Mouse (Mus musculus) neural tube, embryonic 12.5 days (tissue): ENCODE results near the gene Tubg2. TPM values are rescaled to one million over a fixed set of nuclear protein-coding genes. Genes with fewer than 3 reads are reported as not detected.
"Not testable (repeated sequence)": the region's sequence is repeated elsewhere in the genome, so short reads cannot be mapped to it uniquely, and the experiment has no call there.

Experiments used
- ATAC-seq: fragments of 200-750 bp; cut with Nextera tagmentation; 2 replicates; pipeline ENCODE4 v1.8.0; 2017; ENCODE audit warnings: low read depth, mild to moderate bottlenecking, moderate TSS enrichment, moderate library complexity; ENCODE audit not compliant: low FRiP score
- H3K27ac ChIP-seq: fragments of 300-500 bp; sonication (generic); 2 replicates; pipeline ENCODE4 v1.5.1; 2016
- H3K27me3 ChIP-seq: fragments of 300-500 bp; sonication (generic); replicated peaks from 2 replicates; pipeline ENCODE4 v1.6.1; 2016; ENCODE audit warnings: mild to moderate bottlenecking
- H3K36me3 ChIP-seq: fragments of 300-500 bp; sonication (generic); 2 replicates; pipeline ENCODE4 v1.6.1; 2016; ENCODE audit warnings: mild to moderate bottlenecking
- H3K4me1 ChIP-seq: fragments of 300-500 bp; sonication (generic); 2 replicates; pipeline ENCODE4 v1.6.1; 2016
- H3K4me2 ChIP-seq: fragments of 300-500 bp; sonication (generic); replicated peaks from 2 replicates; pipeline ENCODE4 v1.6.1; 2016; ENCODE audit warnings: mild to moderate bottlenecking
- H3K4me3 ChIP-seq: fragments of 300-500 bp; sonication (generic); 2 replicates; pipeline ENCODE4 v1.5.1; 2016
- H3K9ac ChIP-seq: fragments of 300-500 bp; sonication (generic); 2 replicates; pipeline ENCODE4 v1.6.1; 2016; ENCODE audit warnings: mild to moderate bottlenecking
- H3K9me3 ChIP-seq: fragments of 300-500 bp; sonication (generic); 2 replicates; pipeline ENCODE4 v1.6.1; 2016; ENCODE audit warnings: mild to moderate bottlenecking
- WGBS: fragments of 180-500 bp; shearing (Covaris S2); methylation state at CpG from one replicate; pipeline ENCODE4 v1.1.7; 2016; 5-methylcytosine and 5-hydroxymethylcytosine counted together
- polyA plus RNA-seq: library from polyadenylated mRNA; unstranded; fragments of >200 nt; fragmentation: Nextera tagmentation; extraction: Ambion mirVana; gene quantifications from 2 replicates; pipeline ENCODE4 v1.2.1, GENCODE M21; 2016

Gene Tubg2
- polyA plus RNA-seq, 1 experiment from 2014 or later, result 13.4 TPM

- WGBS, result 95% methylated on average over 8 of the region's 9 CpGs
- H3K9me3 ChIP-seq, H3K9ac ChIP-seq, H3K4me2 ChIP-seq, ATAC-seq, H3K27ac ChIP-seq, H3K27me3 ChIP-seq, H3K4me3 ChIP-seq: not testable (repeated sequence)
- peaks cover 49% of the 10 kb centered on the region for H3K36me3 ChIP-seq
- peaks cover 14% of the 10 kb centered on the region for H3K4me1 ChIP-seq
Measured at GRCm38 (mm10) chr11:101125008-101125407, 30.7 kb upstream of the Tubg2 start.

DNA sequence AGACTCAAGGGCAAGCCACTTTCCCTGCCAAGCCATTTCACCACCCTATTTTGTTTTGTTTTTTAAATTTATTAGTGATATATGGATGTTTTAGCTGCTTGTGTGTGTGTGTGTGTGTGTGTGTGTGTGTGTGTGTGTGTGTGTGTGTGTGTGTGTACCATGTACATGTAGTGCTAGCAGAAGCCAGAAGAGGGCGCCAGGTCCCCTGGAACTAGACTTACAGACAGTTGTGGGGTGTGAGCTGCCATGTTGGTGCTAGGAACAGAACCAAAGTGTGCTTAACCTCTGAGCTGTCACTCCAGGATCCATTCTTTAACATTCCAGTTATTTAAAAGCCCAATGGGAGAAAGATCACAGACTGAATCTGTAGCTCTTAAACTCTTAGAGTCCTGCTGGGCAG lies 28.6 kb upstream of the Tubg2 start:
- Histone ChIP-seq H3K9me3 (no peaks in the 10 kb centered on the region), H3K4me2 (no peak overlapping the region), H3K4me1 (0 out of 2 replicates have a peak, but pooled peaks cover 3% of the 10 kb centered on the region), H3K36me3 (peaks cover 49% of the 10 kb centered on the region), H3K27me3 (no peaks in the 10 kb centered on the region), H3K27ac (no peak overlapping the region), H3K9ac (no peak overlapping the region), H3K4me3 (no peak overlapping the region)
- 91% methylated on average over 1 of the region's 1 CpGs for WGBS
- no peak for ATAC-seq

DNA sequence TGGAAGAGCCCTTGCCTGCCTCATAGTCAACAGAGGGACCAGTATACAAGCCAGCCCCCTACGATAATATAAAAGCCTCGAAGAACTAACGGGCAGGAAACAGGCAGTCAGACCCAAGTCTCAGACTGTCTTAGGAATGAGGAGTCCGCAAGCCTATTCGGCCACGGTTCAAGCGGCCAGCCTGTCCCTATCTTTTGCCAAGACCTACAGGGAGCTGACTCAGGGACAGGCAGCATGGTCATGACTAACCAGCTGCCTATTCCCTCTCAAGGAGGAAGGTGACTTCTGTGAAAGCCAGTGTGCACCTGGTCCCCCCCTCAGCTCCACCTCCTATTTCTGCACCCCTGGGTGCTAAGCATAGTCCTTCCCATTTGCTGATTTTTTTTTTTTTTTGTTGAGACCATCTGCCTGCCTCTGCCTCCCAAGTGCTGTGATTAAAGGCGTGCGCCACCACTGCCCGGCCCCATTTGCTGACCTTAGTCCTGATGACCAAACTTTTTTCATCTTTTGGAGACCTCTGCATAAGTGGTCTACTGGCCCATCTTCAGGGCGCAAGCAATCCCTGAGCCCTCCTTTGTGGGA lies 26.6 kb upstream of the Tubg2 start:
- ATAC-seq, result no peak
- no peaks in the 10 kb centered on the region for H3K27me3 ChIP-seq
- H3K9ac ChIP-seq, result no peak overlapping the region
- H3K9me3 ChIP-seq, result no peaks in the 10 kb centered on the region
- H3K27ac ChIP-seq, result no peak overlapping the region
- no peak overlapping the region for H3K4me2 ChIP-seq
- peaks cover 29% of the 10 kb centered on the region for H3K36me3 ChIP-seq
- H3K4me3 ChIP-seq, result no peak overlapping the region
- 92% methylated on average over 11 of the region's 11 CpGs for WGBS
- 0 out of 2 replicates have a peak, but pooled peaks cover 3% of the 10 kb centered on the region for H3K4me1 ChIP-seq

DNA sequence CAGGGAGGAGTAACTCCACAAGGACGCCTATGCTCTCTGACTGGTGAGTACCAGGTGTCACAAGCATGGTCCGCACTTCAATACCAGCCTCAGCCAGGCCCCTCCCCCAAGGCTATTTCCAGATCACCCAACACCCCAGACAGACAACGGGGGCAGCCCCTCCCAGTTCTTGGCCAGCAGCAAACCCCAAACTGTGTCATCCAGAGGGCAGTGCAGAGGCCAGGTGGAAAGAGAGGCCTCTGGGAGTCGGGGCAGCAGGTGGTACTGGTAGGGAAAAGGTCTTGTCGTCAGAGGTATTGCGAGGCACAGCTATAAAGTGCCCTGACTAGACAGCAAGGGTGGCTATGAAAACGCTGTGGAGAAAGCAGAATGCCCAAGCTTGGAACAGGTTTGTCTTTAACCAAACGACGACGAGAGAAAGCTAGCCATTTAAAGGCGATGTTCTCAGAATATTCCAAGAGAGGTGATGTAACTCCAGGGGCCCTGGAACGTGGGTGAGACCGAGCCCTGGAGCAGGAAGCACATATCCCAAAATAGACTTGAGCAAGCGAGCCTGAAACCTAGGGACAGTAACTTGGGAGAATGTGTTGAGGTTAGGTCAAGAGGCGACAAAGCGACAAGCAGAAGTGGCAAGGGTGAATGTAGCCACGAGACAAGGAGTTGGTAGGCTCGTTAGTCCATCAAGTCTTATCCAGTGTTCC lies 25.5 kb upstream of the Tubg2 start:
- Histone ChIP-seq H3K4me1 (0 out of 2 replicates have a peak, but pooled peaks cover 3% of the 10 kb centered on the region), H3K27me3 (no peaks in the 10 kb centered on the region), H3K27ac (no peak overlapping the region), H3K4me2 (no peak overlapping the region), H3K36me3 (peaks cover 22% of the 10 kb centered on the region), H3K9ac (no peak overlapping the region), H3K9me3 (no peaks in the 10 kb centered on the region), H3K4me3 (no peak overlapping the region)
- ATAC-seq, result no peak
- 51% methylated on average over 18 of the region's 18 CpGs for WGBS

DNA sequence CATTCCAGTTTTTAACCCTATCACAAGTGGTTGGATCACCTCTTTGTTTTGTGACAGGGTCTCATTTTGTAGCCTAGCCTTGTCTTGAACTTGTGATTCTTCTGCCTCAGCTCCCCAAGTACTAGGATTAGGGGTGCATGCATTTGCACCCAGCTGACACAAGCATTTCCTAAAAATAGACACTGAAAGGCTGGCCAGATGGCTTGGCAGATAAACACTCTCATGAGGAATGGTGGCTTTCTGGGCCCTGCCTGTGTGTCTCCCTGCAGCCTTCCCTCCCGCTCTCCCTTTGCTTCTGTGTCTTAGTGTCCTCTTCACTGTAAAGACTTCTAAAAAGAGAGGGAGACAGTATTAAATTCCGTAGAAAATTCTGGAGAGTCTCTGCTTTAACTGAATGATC lies 24.5 kb upstream of the Tubg2 start:
- no peak overlapping the region for H3K4me3 ChIP-seq
- no peaks in the 10 kb centered on the region for H3K27me3 ChIP-seq
- H3K4me1 ChIP-seq, result 0 out of 2 replicates have a peak, but pooled peaks cover 3% of the 10 kb centered on the region
- peaks cover 12% of the 10 kb centered on the region for H3K36me3 ChIP-seq
- ATAC-seq, result no peak
- no peaks in the 10 kb centered on the region for H3K9me3 ChIP-seq
- H3K9ac ChIP-seq, result no peak overlapping the region
- no peak overlapping the region for H3K27ac ChIP-seq
- whole genome bisulfite sequencing, result 96% methylated on average over 2 of the region's 2 CpGs
- H3K4me2 ChIP-seq, result no peak overlapping the region

- no peaks in the 10 kb centered on the region for H3K27me3 ChIP-seq
- H3K36me3 ChIP-seq, result peaks cover 7% of the 10 kb centered on the region
- H3K27ac ChIP-seq, result no peak overlapping the region
- WGBS, result 91% methylated on average over 6 of the region's 6 CpGs
- no peaks in the 10 kb centered on the region for H3K9me3 ChIP-seq
- no peak for ATAC-seq
- H3K4me2 ChIP-seq, result no peak overlapping the region
- H3K9ac ChIP-seq, result no peak overlapping the region
- no peak overlapping the region for H3K4me3 ChIP-seq
- 0 out of 2 replicates have a peak, but pooled peaks cover 3% of the 10 kb centered on the region for H3K4me1 ChIP-seq
Measured at GRCm38 (mm10) chr11:101131701-101132100, 24.0 kb upstream of the Tubg2 start.

DNA sequence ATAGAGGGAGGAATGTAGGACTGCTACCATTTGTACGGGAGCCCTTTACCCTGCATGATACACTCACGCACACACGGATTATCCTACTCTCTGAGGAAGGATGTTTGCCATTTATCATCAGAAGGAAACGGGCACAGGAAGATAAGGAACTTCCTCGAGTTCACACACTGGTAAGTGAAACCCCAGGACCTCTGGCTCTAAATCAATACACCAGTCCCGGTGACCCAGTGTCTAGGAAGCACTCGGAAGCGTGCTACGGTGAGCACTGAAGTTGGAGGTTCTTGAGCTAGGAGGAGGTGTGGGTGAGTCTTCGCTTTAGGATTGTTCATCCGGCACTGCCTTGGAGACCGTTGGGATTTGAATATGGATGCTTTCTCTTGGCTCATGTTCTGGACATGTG lies 22.7 kb upstream of the Tubg2 start:
- no peak overlapping the region for H3K27ac ChIP-seq
- WGBS, result 82% methylated on average over 12 of the region's 12 CpGs
- H3K36me3 ChIP-seq, result no peaks in the 10 kb centered on the region
- no peaks in the 10 kb centered on the region for H3K27me3 ChIP-seq
- no peak overlapping the region for H3K4me2 ChIP-seq
- H3K4me3 ChIP-seq, result no peak overlapping the region
- no peaks in the 10 kb centered on the region for H3K9me3 ChIP-seq
- ATAC-seq, result no peak
- no peak overlapping the region for H3K9ac ChIP-seq
- 0 out of 2 replicates have a peak, but pooled peaks cover 3% of the 10 kb centered on the region for H3K4me1 ChIP-seq

GRCm38 (mm10) chr11:101134217-101134865 lies 21.4 kb upstream of the Tubg2 start:
- Histone ChIP-seq H3K4me1 (peaks cover 8% of the 10 kb centered on the region; the same call in 1 of the 2 replicates), H3K27me3 (no peaks in the 10 kb centered on the region), H3K9ac (no peak overlapping the region), H3K9me3 (no peaks in the 10 kb centered on the region), H3K36me3 (no peaks in the 10 kb centered on the region), H3K4me2 (no peak overlapping the region), H3K27ac (no peak overlapping the region), H3K4me3 (no peak overlapping the region)
- WGBS, result 85% methylated on average over 13 of the region's 13 CpGs
- no peak for ATAC-seq

DNA sequence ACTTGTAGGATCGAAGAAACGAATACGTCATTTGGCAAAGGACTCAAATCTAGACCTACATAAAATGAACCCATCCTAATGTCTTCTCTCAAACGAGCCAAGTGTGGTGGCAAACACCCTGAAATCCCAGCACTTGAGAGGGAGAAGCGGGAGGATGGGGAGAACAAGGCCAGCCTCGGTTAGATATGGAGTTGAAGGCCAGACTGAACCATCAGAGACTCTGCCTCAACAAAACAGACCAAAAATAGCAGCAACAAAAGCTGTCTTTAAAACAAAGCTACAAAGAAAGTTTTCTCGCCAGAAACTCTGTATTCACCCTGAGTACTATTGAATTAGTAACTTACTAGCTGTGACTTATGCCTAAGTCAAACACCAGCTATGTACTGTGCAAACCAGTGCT lies 18.7 kb upstream of the Tubg2 start:
- Histone ChIP-seq H3K27ac (no peak overlapping the region), H3K9me3 (no peaks in the 10 kb centered on the region), H3K4me3 (no peak overlapping the region), H3K27me3 (peaks cover 8% of the 10 kb centered on the region; the same call in 1 of the 2 replicates), H3K9ac (no peak overlapping the region), H3K4me2 (no peak overlapping the region), H3K36me3 (no peaks in the 10 kb centered on the region), H3K4me1 (peaks cover 9% of the 10 kb centered on the region; the same call in 1 of the 2 replicates)
- 75% methylated on average over 7 of the region's 7 CpGs for WGBS
- no peak for ATAC-seq

DNA sequence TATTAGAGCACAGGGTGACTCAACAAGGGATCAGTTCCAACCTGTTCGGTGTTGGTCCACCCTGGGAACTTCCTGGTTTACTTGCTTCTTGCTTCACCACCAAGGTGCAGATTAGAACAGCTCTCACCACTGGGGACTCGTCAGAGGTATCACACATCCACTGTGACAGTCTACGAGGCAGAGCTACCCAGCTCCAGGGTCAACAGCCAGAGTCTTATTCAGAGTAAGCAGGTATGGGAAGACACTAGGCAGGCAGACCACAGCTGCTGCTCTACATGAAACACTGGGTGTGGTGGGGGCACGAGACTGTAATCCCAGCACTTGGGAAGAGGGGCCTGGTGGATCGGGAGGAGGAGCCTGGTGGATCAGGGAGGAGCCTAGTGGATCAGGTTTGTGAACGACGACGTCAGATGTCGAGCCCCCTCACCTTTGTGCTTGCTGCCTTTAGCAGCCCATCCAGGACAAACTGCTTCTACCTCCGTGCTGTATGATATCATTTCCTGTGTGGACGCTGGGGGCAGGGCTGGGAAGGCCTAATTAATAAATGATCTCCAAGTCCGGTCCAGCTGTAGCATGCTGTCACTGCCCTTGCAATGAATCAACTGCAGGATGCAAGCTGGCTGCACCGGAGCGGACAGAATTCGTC lies 17.0 kb upstream of the Tubg2 start:
- H3K9ac ChIP-seq, result no peak overlapping the region
- peak overlapping the region; percentile 44 for H3K4me2 ChIP-seq
- no peak overlapping the region for H3K4me3 ChIP-seq
- 24% methylated on average over 15 of the region's 15 CpGs for WGBS
- H3K27ac ChIP-seq, result no peak overlapping the region
- H3K36me3 ChIP-seq, result no peaks in the 10 kb centered on the region
- ATAC-seq, result peak; percentile 58
- peaks cover 8% of the 10 kb centered on the region; the same call in 1 of the 2 replicates for H3K27me3 ChIP-seq
- no peaks in the 10 kb centered on the region for H3K9me3 ChIP-seq
- H3K4me1 ChIP-seq, result peaks cover 12% of the 10 kb centered on the region; the same call in 1 of the 2 replicates

DNA sequence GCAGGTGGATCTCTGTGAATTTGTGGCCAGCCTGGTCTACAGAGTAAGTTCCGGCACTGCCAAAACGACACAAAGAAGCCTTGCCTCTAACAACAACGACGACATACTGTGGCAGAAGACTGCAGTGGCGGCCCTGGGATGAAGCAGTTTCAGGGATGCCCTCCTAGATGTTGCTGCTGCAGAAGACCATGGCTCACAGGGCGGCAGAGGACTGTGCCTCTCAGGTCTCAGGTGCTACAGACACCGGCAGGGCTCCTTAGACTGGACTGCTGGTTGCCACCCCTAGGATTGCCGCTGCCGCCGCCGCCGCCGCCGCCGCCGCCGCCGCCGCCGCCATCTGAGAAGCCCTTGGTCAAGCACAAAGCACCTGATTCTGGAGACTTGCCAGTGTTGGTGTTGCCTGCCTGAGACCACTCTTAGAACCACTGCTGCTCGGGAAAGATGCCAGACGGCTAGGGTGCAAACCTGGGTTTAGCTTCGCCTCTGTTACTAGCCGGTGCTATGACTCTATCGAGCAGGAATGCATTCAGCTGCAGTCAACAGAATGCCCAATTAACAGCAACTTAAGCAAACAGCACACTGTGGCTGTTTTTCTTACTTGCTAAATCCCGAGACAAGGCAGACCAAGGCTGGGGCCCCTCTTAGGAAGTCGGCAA lies 15.4 kb upstream of the Tubg2 start:
- no peak for ATAC-seq
- H3K27ac ChIP-seq, result no peak overlapping the region
- WGBS, result 51% methylated on average over 27 of the region's 27 CpGs

More for the DNA sequence above, 15.4 kb upstream of the Tubg2 start:
- Histone ChIP-seq H3K9me3 (no peaks in the 10 kb centered on the region), H3K36me3 (no peaks in the 10 kb centered on the region), H3K4me1 (peaks cover 15% of the 10 kb centered on the region; the same call in 1 of the 2 replicates), H3K4me2 (peak overlapping the region; percentile 55), H3K4me3 (peak overlapping the region; percentile 20; the same call in 1 of the 2 replicates), H3K27me3 (peaks cover 8% of the 10 kb centered on the region; the same call in 1 of the 2 replicates), H3K9ac (0 out of 2 replicates have a peak overlapping the region, but pooled peaks have one; percentile 29)
